Mouse (Mus musculus): ENCODE measurements around the gene Srarp. TPM values are rescaled to one million over a fixed set of nuclear protein-coding genes. Genes with fewer than 3 reads are reported as not detected.

Srarp gene
- polyA plus RNA-seq, 1 experiment from 2014 or later: not detected

DNA sequence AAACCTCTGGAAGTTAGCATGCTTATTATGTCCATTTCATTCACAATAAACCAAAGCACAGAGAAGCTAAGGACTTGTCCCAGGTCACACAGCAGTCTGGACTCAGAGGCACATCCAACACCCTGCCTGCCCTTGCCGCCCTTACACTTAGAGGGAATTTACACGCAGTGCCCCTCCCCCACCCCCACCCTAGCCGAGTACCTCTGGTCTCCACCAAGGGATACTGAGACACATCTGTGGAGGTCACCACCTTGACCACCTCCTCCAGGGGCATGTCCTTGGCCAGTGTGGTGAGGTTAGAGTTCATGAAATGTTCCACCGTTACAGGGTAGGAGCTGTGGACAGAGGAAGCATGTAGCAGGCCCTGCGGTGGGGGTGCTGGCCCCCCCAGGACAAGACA, 48.0 kb downstream of the Srarp start:
- Histone ChIP-seq H3K9ac (ENCODE audit: low read depth, low read length) (no peak overlapping the region), H3K4me1 (ENCODE audit: control insufficient read depth, insufficient read depth, low read length) (peaks cover 2% of the 10 kb centered on the region; the same call in 1 of the 2 replicates), H3K36me3 (ENCODE audit: control insufficient read depth, insufficient read depth, low read length) (no peaks in the 10 kb centered on the region), H3K27me3 (replicated peaks; ENCODE audit: control insufficient read depth, insufficient read depth, low read length) (peaks cover 13% of the 10 kb centered on the region), H3K9me3 (ENCODE audit: control insufficient read depth, low read length) (no peaks in the 10 kb centered on the region), H3K4me2 (ENCODE audit: low read depth, low read length) (no peak overlapping the region), H3K27ac (ENCODE audit: low read length) (no peak overlapping the region), H3K4me3 (ENCODE audit: low read length) (no peak overlapping the region)
- WGBS: 69% methylated on average over 5 of the region's 5 CpGs
- ATAC-seq: no peak

DNA sequence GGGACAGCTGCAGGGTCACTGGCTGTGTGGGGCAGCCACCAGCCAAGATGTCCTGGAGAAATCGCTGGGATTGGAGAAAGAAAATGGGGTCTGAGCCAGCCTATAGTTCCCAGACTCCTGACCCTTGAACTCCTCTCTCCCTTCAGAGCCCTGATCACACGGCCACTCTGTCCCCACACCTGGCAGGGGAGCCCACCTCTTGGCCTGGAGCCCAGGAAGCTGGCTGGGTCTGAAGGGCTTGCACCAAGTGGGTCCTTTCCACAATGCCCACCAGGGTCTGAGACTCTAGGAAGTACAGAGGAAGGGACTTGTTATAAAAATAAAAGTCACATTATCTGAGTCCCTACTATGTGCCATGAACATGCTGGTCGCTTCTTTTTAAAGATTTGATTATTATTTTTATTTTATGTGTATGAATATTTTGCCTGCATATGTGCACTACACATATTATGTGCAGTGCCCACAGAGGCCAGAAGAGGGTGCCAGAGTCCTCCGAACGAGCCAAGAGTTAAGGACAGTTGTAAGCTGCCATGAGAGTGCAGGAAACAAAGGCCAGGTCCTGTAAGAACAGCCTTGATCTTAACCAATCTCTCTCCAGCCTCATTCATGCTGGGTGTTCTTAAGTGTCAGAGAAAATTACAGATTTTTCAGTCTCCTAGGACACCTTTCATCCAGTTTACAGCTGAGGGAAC, 48.7 kb downstream of the Srarp start:
- Histone ChIP-seq H3K4me1 (ENCODE audit: control insufficient read depth, insufficient read depth, low read length) (peaks cover 8% of the 10 kb centered on the region), H3K27me3 (replicated peaks; ENCODE audit: control insufficient read depth, insufficient read depth, low read length) (peaks cover 17% of the 10 kb centered on the region), H3K4me2 (ENCODE audit: low read depth, low read length) (no peak overlapping the region), H3K4me3 (ENCODE audit: low read length) (no peak overlapping the region), H3K36me3 (ENCODE audit: control insufficient read depth, insufficient read depth, low read length) (no peaks in the 10 kb centered on the region), H3K9ac (ENCODE audit: low read depth, low read length) (no peak overlapping the region), H3K9me3 (ENCODE audit: control insufficient read depth, low read length) (no peaks in the 10 kb centered on the region), H3K27ac (ENCODE audit: low read length) (no peak overlapping the region)
- peak; percentile 43; the same call in 1 of the 2 replicates for ATAC-seq
- WGBS: 22% methylated on average over 5 of the region's 5 CpGs

DNA sequence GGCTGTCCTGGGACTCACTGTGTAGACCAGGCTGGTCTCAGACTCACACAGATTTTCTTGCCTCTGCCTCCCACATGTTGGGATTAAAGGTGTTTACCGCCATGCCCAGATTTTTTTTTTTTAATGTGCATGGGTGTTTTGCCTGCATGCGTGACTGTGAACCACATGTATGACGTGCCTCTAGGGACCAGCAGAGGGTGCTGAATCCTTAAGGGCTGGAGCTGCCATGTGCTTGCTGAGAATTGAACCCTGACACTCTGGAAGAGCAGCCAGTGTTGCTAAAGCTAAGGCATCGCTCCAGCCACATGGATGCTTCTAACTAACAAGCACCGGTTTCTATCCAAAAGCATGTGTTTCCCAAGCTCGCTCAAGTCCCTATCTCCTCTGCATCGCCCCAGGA, 49.8 kb downstream of the Srarp start:
- peaks cover 20% of the 10 kb centered on the region for H3K27me3 ChIP-seq (replicated peaks; ENCODE audit: control insufficient read depth, insufficient read depth, low read length)
- H3K9me3 ChIP-seq (ENCODE audit: control insufficient read depth, low read length): no peaks in the 10 kb centered on the region
- H3K36me3 ChIP-seq (ENCODE audit: control insufficient read depth, insufficient read depth, low read length): no peaks in the 10 kb centered on the region
- H3K4me2 ChIP-seq (ENCODE audit: low read depth, low read length): no peak overlapping the region
- no peak overlapping the region for H3K4me3 ChIP-seq (ENCODE audit: low read length)
- no peak overlapping the region for H3K27ac ChIP-seq (ENCODE audit: low read length)
- 72% methylated on average over 7 of the region's 7 CpGs for whole genome bisulfite sequencing
- no peak for ATAC-seq
- no peak overlapping the region for H3K9ac ChIP-seq (ENCODE audit: low read depth, low read length)
- H3K4me1 ChIP-seq (ENCODE audit: control insufficient read depth, insufficient read depth, low read length): peaks cover 12% of the 10 kb centered on the region

DNA sequence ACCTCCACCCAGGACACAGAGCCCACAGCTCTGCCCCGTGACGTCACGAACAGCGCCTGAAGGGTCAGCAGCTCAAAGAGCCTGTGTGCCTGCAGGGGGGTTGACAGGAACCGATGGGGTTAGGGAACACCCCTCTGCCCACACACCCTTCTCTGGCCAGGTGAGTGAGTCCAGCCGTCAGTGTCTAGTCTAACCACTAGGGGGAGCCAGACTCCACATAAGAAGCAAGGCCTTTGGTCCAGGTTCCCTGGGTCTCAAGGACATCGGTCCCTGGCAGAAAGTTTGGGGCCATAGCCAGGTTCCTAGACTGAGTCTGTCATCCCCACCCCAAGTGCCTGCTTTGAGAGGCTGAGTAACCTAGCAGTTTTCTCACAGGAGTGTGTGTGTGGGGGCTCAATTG, 50.6 kb downstream of the Srarp start:
- Histone ChIP-seq H3K4me2 (ENCODE audit: low read depth, low read length) (no peak overlapping the region), H3K36me3 (ENCODE audit: control insufficient read depth, insufficient read depth, low read length) (no peaks in the 10 kb centered on the region), H3K27ac (ENCODE audit: low read length) (no peak overlapping the region), H3K9me3 (ENCODE audit: control insufficient read depth, low read length) (no peaks in the 10 kb centered on the region), H3K9ac (ENCODE audit: low read depth, low read length) (no peak overlapping the region), H3K27me3 (replicated peaks; ENCODE audit: control insufficient read depth, insufficient read depth, low read length) (peaks cover 20% of the 10 kb centered on the region), H3K4me1 (ENCODE audit: control insufficient read depth, insufficient read depth, low read length) (peaks cover 12% of the 10 kb centered on the region), H3K4me3 (ENCODE audit: low read length) (no peak overlapping the region)
- WGBS: 5% methylated on average over 7 of the region's 7 CpGs
- ATAC-seq: peak; percentile 20; the same call in 1 of the 2 replicates

Other genes with a start within 250 kb of the Srarp start
- 4.2 and 5.1 TPM in 2 replicates for gene Rsg1, start 222.1 kb downstream of the Srarp start, polyA plus RNA-seq (2015; fragmentation: Nextera tagmentation; extraction: Ambion mirVana)
- 15.0 and 15.1 TPM in 2 replicates for gene Arhgef19, start 196.6 kb downstream of the Srarp start, polyA plus RNA-seq (2015; fragmentation: Nextera tagmentation; extraction: Ambion mirVana)
- 7.6 and 8.5 TPM in 2 replicates for gene Epha2, start 134.9 kb downstream of the Srarp start, polyA plus RNA-seq (2015; fragmentation: Nextera tagmentation; extraction: Ambion mirVana)
- gene Fam131c, start 67.9 kb downstream of the Srarp start, polyA plus RNA-seq (2015; fragmentation: Nextera tagmentation; extraction: Ambion mirVana): 1.5 and 1.6 TPM in 2 replicates
- 0.13 and 0.15 TPM in 2 replicates for gene Clcnka, start 37.4 kb downstream of the Srarp start, polyA plus RNA-seq (2015; fragmentation: Nextera tagmentation; extraction: Ambion mirVana)
- 0.24 TPM in 1 of 2 replicates, not detected in the other for gene Clcnkb, start 20.1 kb downstream of the Srarp start, polyA plus RNA-seq (2015; fragmentation: Nextera tagmentation; extraction: Ambion mirVana)
- gene Hspb7, start 15.3 kb downstream of the Srarp start, polyA plus RNA-seq (2015; fragmentation: Nextera tagmentation; extraction: Ambion mirVana): 5.3 and 6.6 TPM in 2 replicates
- 21.5 and 27.2 TPM in 2 replicates for gene Zbtb17, start 8.5 kb upstream of the Srarp start, polyA plus RNA-seq (2015; fragmentation: Nextera tagmentation; extraction: Ambion mirVana)
- 6.2 and 6.3 TPM in 2 replicates for gene Spen, start 102.5 kb upstream of the Srarp start, polyA plus RNA-seq (2015; fragmentation: Nextera tagmentation; extraction: Ambion mirVana)
- 63.8 and 66.2 TPM in 2 replicates for gene Fblim1, start 170.0 kb upstream of the Srarp start, polyA plus RNA-seq (2015; fragmentation: Nextera tagmentation; extraction: Ambion mirVana)
- gene Tmem82, start 182.5 kb upstream of the Srarp start, polyA plus RNA-seq (2015; fragmentation: Nextera tagmentation; extraction: Ambion mirVana): 31.7 and 36.4 TPM in 2 replicates
- gene Slc25a34, start 187.7 kb upstream of the Srarp start, polyA plus RNA-seq (2015; fragmentation: Nextera tagmentation; extraction: Ambion mirVana): 7.4 and 10.5 TPM in 2 replicates
- 5.5 and 5.9 TPM in 2 replicates for gene Plekhm2, start 228.8 kb upstream of the Srarp start, polyA plus RNA-seq (2015; fragmentation: Nextera tagmentation; extraction: Ambion mirVana)
- not detected in 2 replicates for gene Rsc1a1, start 249.5 kb upstream of the Srarp start, polyA plus RNA-seq (2015; fragmentation: Nextera tagmentation; extraction: Ambion mirVana)